Mouse (Mus musculus) limb, embryonic 14.5 days (tissue): Measurements from ENCODE around the gene Slc25a36. TPM values are rescaled to one million over a fixed set of nuclear protein-coding genes. Genes with fewer than 3 reads are reported as not detected.

ENCODE experiments used
- ATAC-seq: fragments of 200-750 bp; cut with Nextera tagmentation; 2 replicates; pipeline ENCODE4 v1.8.0; 2017; ENCODE audit warnings: low read depth, moderate number of reproducible peaks, moderate TSS enrichment; ENCODE audit not compliant: low FRiP score
- DNase-seq: peaks from one replicate; pipeline ENCODE4 v3.0.0-alpha.2; 2015; ENCODE audit warnings: low spot score
- H3K27ac ChIP-seq: fragments of 300-500 bp; sonication (generic); replicated peaks from 2 replicates; pipeline ENCODE4 v1.5.1; 2014; ENCODE audit warnings: low read depth, mild to moderate bottlenecking, low read length, moderate library complexity, mixed read lengths
- H3K27me3 ChIP-seq: fragments of 300-500 bp; sonication (generic); 2 replicates; pipeline ENCODE4 v1.6.1; 2014; ENCODE audit warnings: low read length, mixed read lengths; ENCODE audit not compliant: control insufficient read depth, insufficient read depth
- H3K36me3 ChIP-seq: fragments of 300-500 bp; sonication (generic); 2 replicates; pipeline ENCODE4 v1.6.1; 2014; ENCODE audit warnings: mild to moderate bottlenecking, low read length, moderate library complexity, mixed read lengths; ENCODE audit not compliant: control insufficient read depth, insufficient read depth
- H3K4me1 ChIP-seq: fragments of 300-500 bp; sonication (generic); 2 replicates; pipeline ENCODE4 v1.6.1; 2014; ENCODE audit warnings: antibody characterized with exemption, low read length, mixed read lengths; ENCODE audit not compliant: control insufficient read depth, insufficient read depth
- H3K4me2 ChIP-seq: fragments of 300-500 bp; sonication (generic); replicated peaks from 2 replicates; pipeline ENCODE4 v1.6.1; 2014; ENCODE audit warnings: low read depth, mild to moderate bottlenecking, low read length, moderate library complexity; ENCODE audit not compliant: severe bottlenecking
- H3K4me3 ChIP-seq: fragments of 300-500 bp; sonication (generic); replicated peaks from 2 replicates; pipeline ENCODE4 v1.5.1; 2014; ENCODE audit warnings: low read length
- H3K9ac ChIP-seq: fragments of 300-500 bp; sonication (generic); 2 replicates; pipeline ENCODE4 v1.6.1; 2014; ENCODE audit warnings: mild to moderate bottlenecking, low read depth, low read length, moderate library complexity; ENCODE audit not compliant: severe bottlenecking
- H3K9me3 ChIP-seq: fragments of 300-500 bp; sonication (generic); 2 replicates; pipeline ENCODE4 v1.6.1; 2016; ENCODE audit warnings: low read length; ENCODE audit not compliant: control insufficient read depth
- POLR2A ChIP-seq: fragments of 200-500 bp; IDR thresholded peaks from 2 replicates; pipeline ENCODE4 v1.8.0; 2012; ENCODE audit warnings: inconsistent platforms, mild to moderate bottlenecking, moderate library complexity, borderline replicate concordance; ENCODE audit not compliant: insufficient read depth, insufficient read length; ENCODE audit errors: extremely low read depth
- WGBS: fragments of 180-500 bp; shearing (Covaris S2); extraction: QIAGEN DNeasy Blood & Tissue Kit; methylation state at CpG from one replicate; pipeline ENCODE4 v1.1.7; 2014; 5-methylcytosine and 5-hydroxymethylcytosine counted together
- polyA plus RNA-seq, 2 experiments: library from polyadenylated mRNA; depleted of rRNA in 1 of 2; stranded (reverse) in 1 of 2; unstranded in 1 of 2; fragments of >200 nt; fragmentation: Nextera tagmentation in 1 of 2; extraction: Ambion mirVana in 1 of 2; gene quantifications; 2 replicates each; pipeline versions ENCODE4 v1.2.1 to v1.2.3; 2012 to 2014

Gene Slc25a36
- polyA plus RNA-seq, 2 experiments: 89.4 to 127 TPM

DNA sequence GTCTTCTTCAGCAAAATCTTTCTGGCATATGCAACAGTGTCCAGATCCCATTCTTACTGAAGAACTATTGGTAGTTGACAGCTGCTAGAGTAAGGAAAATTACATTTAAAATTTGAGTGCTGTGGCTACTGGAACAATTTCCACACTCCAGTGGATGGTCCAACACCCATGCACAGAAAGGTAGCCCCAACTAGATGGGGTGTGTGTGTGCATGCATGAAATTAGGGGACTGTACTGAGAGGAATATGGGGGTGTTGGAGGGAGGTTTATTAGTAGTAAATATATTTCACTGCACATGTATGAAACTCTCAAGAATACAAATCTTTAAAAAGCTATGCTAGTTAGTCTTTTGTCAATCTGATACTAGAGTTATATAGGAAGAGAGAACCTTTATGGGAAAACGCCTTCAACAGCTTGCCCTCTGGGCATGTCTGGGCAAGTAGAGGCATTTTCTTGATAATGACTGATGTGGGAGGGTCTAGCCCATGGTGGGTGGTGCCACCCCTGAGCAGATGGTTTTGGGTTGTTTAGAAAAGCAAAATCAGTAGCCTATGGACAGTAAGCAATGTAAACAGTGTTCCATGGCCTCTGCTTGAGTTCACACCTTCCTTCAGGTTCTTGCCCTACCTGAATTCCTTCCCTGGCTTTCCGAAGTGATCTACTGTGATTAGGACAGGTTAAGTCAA lies 7.4 kb downstream of the Slc25a36 start:
- H3K9ac ChIP-seq: no peak overlapping the region
- WGBS: 70% methylated on average over 2 of the region's 2 CpGs
- no peaks in the 10 kb centered on the region for H3K9me3 ChIP-seq
- no peak overlapping the region for H3K4me2 ChIP-seq
- no peak overlapping the region for H3K27ac ChIP-seq
- no peak for TF ChIP-seq POLR2A
- H3K4me3 ChIP-seq: no peak overlapping the region
- H3K27me3 ChIP-seq: no peaks in the 10 kb centered on the region
- peaks cover 13% of the 10 kb centered on the region; the same call in 1 of the 2 replicates for H3K36me3 ChIP-seq
- ATAC-seq (no peak), DNase-seq (no peak)
- no peaks in the 10 kb centered on the region for H3K4me1 ChIP-seq

GRCm38 (mm10) chr9:97098985-97099384 lies 12.0 kb downstream of the Slc25a36 start:
- ATAC-seq: no peak

GRCm38 (mm10) chr9:97096180-97096579 lies 14.8 kb downstream of the Slc25a36 start:
- Histone ChIP-seq H3K9me3 (no peaks in the 10 kb centered on the region), H3K4me1 (no peaks in the 10 kb centered on the region), H3K9ac (no peak overlapping the region), H3K27me3 (no peaks in the 10 kb centered on the region), H3K4me3 (no peak overlapping the region), H3K27ac (no peak overlapping the region), H3K36me3 (peaks cover 58% of the 10 kb centered on the region), H3K4me2 (no peak overlapping the region)
- WGBS: 84% methylated on average over 1 of the region's 1 CpGs
- TF ChIP-seq POLR2A: no peak
- ATAC-seq (no peak), DNase-seq (no peak)

More at GRCm38 (mm10) chr9:97098985-97099384, 12.0 kb downstream of the Slc25a36 start:
- Histone ChIP-seq H3K36me3 (peaks cover 42% of the 10 kb centered on the region), H3K27me3 (no peaks in the 10 kb centered on the region), H3K4me3 (no peak overlapping the region), H3K9me3 (no peaks in the 10 kb centered on the region), H3K4me2 (no peak overlapping the region), H3K27ac (no peak overlapping the region), H3K4me1 (no peaks in the 10 kb centered on the region), H3K9ac (no peak overlapping the region)
- no peak for DNase-seq
- no peak for TF ChIP-seq POLR2A
- WGBS: 85% methylated on average over 4 of the region's 4 CpGs

DNA sequence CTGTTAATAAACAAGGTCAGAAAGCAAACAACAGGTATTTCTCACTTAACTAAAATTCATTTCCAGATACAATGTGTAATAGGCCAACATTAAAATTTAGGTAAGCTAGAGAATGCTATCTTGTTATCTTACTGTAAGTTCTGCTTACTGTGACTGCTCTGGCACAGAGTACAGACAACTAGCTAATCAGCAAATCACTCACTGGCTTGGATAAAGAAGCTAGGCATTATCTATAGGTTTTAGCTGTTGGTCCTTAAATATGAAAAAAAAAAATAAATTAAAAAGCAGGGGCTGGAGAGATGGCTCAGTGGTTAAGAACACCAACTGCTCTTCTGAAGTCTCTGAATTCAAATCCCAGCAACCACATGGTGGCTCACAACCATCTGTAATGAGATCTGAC lies 23.1 kb downstream of the Slc25a36 start:
- Histone ChIP-seq H3K36me3 (peaks cover 41% of the 10 kb centered on the region), H3K27me3 (no peaks in the 10 kb centered on the region), H3K4me2 (no peak overlapping the region), H3K9me3 (no peaks in the 10 kb centered on the region), H3K27ac (no peak overlapping the region), H3K4me3 (no peak overlapping the region), H3K4me1 (no peaks in the 10 kb centered on the region), H3K9ac (no peak overlapping the region)
- no peak for TF ChIP-seq POLR2A
- DNase-seq (no peak), ATAC-seq (no peak)

DNA sequence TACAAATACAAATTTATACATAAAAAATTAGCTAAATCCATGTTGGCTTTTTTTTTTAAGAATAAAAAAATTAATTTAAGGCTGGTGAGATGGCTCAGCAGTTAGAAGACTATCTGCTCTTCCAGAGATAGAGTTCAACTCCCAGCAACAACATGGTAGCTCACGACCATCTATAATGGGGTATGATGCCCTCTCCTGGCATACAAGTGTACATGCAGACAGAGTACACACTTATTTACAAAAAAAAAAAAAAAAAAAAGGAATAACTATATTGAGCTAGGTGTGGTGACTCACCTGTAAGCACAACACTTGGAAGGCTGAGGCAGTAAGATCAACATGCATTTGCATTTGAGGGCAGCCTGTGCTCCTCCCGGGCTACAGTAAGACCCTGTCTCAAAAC lies 26.3 kb downstream of the Slc25a36 start:
- DNase-seq: no peak
- Histone ChIP-seq H3K9ac (no peak overlapping the region), H3K27me3 (no peaks in the 10 kb centered on the region), H3K4me2 (no peak overlapping the region), H3K4me1 (no peaks in the 10 kb centered on the region), H3K4me3 (no peak overlapping the region), H3K36me3 (peaks cover 55% of the 10 kb centered on the region), H3K9me3 (no peaks in the 10 kb centered on the region), H3K27ac (no peak overlapping the region)
- TF ChIP-seq POLR2A: no peak
- ATAC-seq: no peak
- WGBS: 87% methylated on average over 2 of the region's 2 CpGs
